Mouse (Mus musculus) c-Kit-negative CD71-positive TER-119-positive erythroid progenitor cells, embryonic 14.5 days (primary cell): Measurements from ENCODE around the gene Jak2.
A peak's percentile ranks its signal among the peaks of the same experiment; 100 is the strongest.

Experiments used
- DNase-seq: peaks from one replicate; pipeline ENCODE4 v3.0.0-alpha.2; 2013; ENCODE audit warnings: low read depth, low spot score

Jak2 gene

GRCm38 (mm10) chr19:29300919-29301318, 49.3 kb downstream of the Jak2 start:
- no peak for DNase-seq

GRCm38 (mm10) chr19:29302119-29302518, 50.5 kb downstream of the Jak2 start:
- no peak for DNase-seq

- no peak for DNase-seq
These were observed 57.2 kb downstream of the Jak2 start for GRCm38 (mm10) chr19:29308832-29309231.

- DNase-seq = no peak
These were observed 60.2 kb downstream of the Jak2 start for GRCm38 (mm10) chr19:29311791-29312190.

- no peak for DNase-seq
These were observed 61.0 kb downstream of the Jak2 start for GRCm38 (mm10) chr19:29312661-29313060.

GRCm38 (mm10) chr19:29323416-29324049, 71.9 kb downstream of the Jak2 start:
- DNase-seq = no peak

GRCm38 (mm10) chr19:29325053-29325851, 73.6 kb downstream of the Jak2 start, which contains the start of gene Insl6:
Gene Insl6, minus strand, starts transcription at chr19:29325356.
- DNase-seq = peak; percentile 42

GRCm38 (mm10) chr19:29325852-29326180, 74.2 kb downstream of the Jak2 start:
- no peak for DNase-seq

- DNase-seq = no peak
These were observed 74.8 kb downstream of the Jak2 start for GRCm38 (mm10) chr19:29326396-29326795.

GRCm38 (mm10) chr19:29326822-29327552, 75.4 kb downstream of the Jak2 start:
- no peak for DNase-seq

- no peak for DNase-seq
These were observed 82.6 kb downstream of the Jak2 start, which contains the start of gene Rln1 for GRCm38 (mm10) chr19:29334068-29334745. Gene Rln1, minus strand, starts transcription at chr19:29334670.

- DNase-seq = no peak
These were observed 85.0 kb downstream of the Jak2 start for GRCm38 (mm10) chr19:29336624-29337023.

- DNase-seq = no peak
These were observed 89.4 kb downstream of the Jak2 start for GRCm38 (mm10) chr19:29341029-29341428.

- no peak for DNase-seq
These were observed 90.7 kb downstream of the Jak2 start for GRCm38 (mm10) chr19:29342281-29342680.

- no peak for DNase-seq
These were observed 93.2 kb downstream of the Jak2 start for GRCm38 (mm10) chr19:29344868-29345267.

GRCm38 (mm10) chr19:29345636-29346035, 94.0 kb downstream of the Jak2 start:
- DNase-seq = no peak

GRCm38 (mm10) chr19:29350991-29351390, 99.4 kb downstream of the Jak2 start:
- no peak for DNase-seq

- DNase-seq = peak; percentile 77
These were observed 103.6 kb downstream of the Jak2 start for GRCm38 (mm10) chr19:29354895-29355877.

GRCm38 (mm10) chr19:29356281-29356680, 104.7 kb downstream of the Jak2 start:
- no peak for DNase-seq

GRCm38 (mm10) chr19:29360251-29360650, 108.6 kb downstream of the Jak2 start:
- no peak for DNase-seq
